Mouse (Mus musculus) ZHBTc4 (cell line): ENCODE data around the gene Aldh1l1.

ENCODE experiments used
- DNase-seq: peaks from one replicate; pipeline ENCODE4 v3.0.0-alpha.2; 2011; ENCODE audit warnings: low read depth, low spot score

Aldh1l1 gene

DNA sequence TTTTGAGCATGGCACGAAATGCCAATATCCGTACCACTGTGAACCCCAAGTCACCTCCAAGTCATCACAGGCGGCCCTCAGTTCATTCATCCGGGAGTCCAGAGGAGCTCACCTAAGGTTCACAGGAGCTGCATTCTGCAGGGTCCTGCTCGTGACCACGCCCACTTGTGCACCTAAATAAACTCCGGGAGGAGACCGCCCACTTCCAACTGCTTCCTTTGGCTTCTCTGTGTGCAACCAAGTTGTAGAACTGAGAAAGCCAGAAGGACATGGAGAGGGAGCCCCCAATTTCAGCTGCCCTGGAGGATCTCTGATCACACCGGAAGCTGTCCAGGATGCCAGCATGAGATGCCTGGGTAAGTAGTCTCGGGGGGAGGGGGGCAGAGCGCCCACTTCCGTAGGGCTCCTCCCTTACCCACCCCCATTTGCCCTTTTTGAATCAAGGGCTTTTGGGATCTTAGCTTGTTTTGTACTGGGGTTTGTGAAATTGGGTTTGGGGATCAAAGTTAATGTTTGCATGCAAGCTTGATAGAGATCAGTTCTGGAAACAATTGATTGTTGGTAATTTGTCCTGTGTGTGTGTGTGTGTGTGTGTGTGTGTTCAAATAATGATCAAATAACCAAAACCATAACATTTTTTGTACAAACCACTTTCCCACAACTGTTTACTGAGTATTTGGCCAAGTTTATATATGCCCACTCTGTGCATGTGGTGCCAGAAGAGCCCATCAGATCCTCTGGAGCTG lies at the start of gene Aldh1l1:
TSS of gene Aldh1l1 (plus strand) at position 252 of the 746 bp plus-strand sequence.
- DNase-seq: peak; percentile 74

DNA sequence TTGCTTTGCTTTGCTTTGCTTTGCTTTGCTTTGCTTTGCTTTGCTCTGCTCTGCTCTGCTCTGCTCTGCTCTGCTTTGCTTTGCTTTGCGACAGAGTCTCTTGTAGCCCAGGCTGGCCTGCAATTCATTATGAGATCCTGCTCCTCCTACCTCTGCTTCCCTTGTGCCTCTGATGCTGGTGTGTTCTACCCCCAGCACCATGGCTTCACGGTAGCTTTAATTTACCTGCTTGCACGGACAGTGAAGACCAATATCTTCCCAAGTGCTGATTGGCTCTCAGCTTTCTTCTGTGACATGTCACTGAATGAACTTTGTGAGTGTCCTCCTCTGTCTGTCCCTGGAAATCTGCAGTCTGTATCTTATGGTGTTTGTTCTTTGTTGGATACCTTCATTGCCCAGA lies 49.2 kb upstream of the Aldh1l1 start:
- DNase-seq: peak; percentile 51

DNA sequence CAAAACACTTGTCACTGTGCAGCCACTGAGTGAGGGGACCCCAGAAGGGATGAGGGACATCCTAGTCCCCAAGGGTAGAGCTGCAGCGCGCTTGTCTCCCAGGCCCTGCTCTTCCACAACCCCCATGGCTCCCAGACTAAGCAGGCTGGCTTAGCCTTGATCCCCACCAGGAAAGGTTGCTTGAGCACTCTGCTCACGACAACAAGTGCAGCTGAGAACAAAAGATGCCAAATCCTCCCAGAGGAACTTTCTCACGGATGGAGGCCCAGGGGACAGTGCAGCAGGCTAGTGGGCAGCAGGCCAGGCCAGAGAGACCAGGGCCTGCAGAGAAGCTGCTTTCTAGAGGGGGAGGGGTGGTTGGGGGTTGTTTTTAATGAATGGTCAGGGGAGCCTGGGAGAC lies 39.3 kb upstream of the Aldh1l1 start:
- no peak for DNase-seq

DNA sequence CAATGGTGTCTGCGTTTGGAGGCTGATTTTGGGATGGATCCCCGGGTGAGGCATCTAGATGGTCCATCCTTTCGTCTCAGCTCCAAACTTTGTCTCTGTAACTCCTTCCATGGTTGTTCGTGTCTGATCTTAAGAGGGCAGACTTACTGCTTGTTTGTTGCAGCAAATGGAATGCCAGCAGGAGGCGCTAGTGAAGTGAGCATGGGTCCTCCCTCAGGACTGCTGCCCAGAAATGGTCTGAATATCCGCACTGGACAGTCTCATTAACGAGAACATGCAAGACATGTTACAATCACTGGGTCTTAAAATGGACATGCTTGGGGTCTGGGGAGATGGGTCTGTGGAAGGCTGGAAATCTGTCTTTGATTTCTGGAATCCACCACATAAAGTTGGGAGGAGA lies 36.0 kb upstream of the Aldh1l1 start:
- DNase-seq: peak; percentile 76

DNA sequence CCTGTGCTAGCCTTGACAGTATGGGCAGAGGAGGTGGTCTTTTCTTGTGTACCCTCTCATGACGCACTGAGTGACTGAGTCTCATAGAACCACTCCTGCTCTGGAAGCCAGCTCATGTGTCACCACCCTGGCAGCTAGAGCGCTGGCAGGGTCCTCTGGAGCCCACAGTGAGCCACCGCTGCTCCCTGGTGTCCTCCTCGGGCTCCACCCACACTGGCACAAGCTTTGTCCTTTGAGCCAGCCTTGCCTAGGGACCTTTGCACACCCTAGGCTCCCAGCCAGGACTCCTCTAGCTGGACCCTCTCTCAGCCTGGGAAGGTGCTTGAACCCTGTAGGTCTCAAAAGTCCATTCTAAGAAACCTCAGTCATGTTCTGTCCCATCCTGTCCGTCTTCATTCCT lies 35.5 kb upstream of the Aldh1l1 start:
- no peak for DNase-seq

DNA sequence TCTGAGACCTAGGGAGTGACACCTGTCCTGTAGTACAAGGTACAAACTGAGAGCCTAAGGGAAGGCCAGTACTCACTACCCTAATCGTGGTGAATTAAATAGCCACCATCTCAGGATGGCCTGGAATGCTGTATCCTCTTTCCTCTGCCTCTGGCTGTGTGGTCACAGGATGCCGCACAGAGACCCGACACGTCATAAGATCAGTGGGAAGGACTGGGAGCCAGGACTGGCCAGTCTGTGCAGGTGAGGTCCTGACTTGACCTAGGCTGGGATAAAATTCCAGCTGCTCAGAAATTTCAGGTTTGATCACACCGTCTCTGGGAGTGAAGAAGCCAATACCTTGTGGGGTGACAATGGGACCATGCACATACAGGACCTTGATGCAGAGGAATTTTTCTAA lies 34.7 kb upstream of the Aldh1l1 start:
- no peak for DNase-seq

DNA sequence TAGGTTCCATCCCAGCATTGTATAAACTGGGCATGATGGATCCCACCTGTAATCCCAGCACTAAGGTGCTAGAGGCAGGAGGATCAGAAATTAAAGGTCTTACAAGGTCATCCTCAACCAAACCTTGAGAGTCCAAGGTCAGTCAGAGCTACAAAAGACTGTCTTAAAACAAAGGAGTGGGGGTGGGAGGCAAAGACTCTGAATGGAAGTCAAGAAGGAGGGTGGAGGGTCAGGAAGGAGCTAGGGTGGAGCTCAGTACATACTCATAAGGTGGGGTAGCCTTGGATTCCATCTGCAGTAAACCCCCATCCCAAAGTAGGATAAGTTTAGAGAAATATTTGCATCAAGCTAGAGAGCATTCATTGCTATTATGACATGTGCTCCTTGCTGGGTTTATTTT lies 33.6 kb upstream of the Aldh1l1 start:
- DNase-seq: peak; percentile 78

DNA sequence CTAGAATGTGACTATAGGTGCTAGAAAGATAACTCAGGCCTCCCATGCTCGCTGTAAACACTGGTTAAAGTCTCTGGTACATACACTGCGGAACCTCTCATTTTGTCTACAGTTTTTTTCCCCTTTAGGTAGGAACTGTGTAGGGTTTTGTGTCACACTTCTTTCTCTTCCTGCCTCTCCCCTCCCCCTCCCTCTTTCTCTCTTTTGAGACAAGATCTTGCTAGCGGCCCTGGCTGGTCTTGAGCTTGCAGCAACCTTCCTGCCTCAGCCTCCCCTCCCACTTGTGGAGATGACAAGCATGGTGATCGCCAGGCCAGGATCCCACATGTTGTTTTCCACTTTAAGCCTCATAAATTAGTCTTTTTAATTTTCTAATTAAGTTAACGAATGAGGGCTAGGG lies 32.5 kb upstream of the Aldh1l1 start:
- peak; percentile 54 for DNase-seq

DNA sequence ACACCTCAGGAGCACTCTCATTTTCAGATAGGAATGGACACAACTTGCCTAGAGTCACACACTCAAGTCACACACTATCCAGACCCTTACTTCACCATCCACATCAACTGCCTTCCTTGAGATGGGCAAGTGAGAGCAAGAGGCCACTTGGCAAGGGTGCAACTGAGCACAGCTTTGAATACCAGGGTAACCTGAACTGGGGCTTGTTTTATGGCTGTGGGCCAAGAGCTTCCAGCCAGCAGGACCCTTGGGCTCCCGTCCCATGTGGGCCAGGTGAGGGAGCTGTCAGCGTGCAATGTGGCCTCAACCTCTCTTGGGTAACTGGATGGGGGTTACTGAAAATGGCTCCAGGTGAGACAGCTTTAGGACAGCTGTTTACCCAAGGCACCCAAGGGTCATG lies 28.8 kb upstream of the Aldh1l1 start:
- DNase-seq: no peak

DNA sequence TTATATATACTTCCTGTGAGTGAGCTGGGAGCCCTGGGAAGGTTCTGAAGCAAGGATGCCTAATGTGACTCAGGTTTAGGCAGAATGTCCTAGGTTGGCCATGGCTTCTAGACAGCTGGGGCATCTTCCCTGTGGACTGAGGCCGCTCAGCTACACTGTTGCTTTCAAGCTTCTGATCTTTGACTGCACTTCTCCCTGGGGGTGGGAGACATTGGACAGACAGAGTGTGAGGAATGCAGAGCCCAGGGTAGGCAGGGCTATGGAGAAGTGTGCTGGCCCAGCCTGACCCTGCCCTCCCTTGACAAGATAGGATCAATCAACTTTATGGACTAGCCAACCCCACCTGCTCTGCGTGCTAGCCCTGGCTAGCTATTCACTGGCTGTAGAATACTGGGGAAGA lies 25.0 kb upstream of the Aldh1l1 start:
- no peak for DNase-seq

DNA sequence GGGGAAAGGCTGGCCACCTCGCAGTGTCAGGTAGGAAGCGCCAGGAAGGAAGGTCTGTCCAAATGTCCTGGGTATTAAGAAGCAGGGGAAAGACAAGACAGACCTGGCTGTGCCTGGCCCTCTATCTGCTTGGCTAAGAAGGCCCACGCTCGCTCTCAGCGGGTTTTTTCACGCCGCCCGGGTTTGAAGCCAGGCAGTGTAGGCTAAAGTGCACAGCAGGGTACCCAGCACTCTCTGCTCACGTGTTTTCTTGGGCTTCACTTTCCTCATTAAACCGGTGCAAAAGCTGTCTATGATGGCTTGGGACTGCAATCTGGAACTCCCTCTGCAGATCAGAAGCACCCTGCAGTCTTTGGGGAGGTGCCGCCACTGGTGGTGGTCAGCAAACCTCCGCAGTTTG lies 24.5 kb upstream of the Aldh1l1 start:
- DNase-seq: no peak

DNA sequence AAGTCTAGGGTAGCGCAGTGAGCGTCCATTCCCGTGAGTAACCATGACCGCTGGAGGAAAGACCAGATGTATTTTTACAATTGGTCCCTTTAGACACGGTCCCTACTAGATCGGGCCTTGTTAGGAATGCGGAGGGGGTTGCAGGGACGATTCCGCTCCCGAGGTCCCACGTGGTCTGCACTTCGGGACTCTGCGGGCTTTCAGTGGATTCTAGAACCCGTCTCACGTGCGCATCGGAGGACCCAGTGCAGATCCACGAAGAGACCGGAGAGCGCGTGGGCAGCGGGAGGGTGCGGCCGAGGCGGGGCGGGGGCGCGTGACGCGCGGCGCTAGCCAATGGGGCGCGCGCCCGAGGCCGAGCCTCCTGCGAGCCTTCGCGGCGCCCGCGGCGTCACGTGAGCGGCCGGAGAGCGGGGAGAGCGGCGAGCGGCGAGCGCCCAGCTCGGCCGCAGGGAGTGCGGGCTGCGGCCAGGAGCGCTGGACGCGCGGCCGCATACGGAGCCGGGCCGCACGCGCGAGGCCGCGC lies 24.0 kb upstream of the Aldh1l1 start, which contains the start of gene Klf15:
TSS of gene Klf15 (plus strand) at position 396 of the 526 bp plus-strand sequence.
- DNase-seq: peak; percentile 81

DNA sequence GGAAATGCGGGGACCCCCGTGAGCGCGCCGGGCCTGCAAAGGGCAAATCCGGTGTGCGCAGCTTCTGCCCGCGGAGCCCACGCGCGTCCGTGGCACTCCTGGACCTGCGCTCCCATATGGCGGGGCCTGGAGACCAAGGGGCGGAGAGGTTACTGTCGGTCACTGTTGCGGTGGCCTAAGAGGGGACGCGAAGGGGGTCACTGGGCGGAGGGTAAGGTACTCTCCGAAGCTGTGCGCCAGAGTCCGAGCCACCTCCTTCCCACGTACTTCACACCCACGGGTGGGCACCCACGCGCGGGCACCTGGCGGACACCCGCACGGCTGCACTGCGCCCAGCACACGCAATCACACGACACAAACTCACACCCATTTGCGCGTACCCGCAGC lies 23.4 kb upstream of the Aldh1l1 start:
- DNase-seq: no peak

DNA sequence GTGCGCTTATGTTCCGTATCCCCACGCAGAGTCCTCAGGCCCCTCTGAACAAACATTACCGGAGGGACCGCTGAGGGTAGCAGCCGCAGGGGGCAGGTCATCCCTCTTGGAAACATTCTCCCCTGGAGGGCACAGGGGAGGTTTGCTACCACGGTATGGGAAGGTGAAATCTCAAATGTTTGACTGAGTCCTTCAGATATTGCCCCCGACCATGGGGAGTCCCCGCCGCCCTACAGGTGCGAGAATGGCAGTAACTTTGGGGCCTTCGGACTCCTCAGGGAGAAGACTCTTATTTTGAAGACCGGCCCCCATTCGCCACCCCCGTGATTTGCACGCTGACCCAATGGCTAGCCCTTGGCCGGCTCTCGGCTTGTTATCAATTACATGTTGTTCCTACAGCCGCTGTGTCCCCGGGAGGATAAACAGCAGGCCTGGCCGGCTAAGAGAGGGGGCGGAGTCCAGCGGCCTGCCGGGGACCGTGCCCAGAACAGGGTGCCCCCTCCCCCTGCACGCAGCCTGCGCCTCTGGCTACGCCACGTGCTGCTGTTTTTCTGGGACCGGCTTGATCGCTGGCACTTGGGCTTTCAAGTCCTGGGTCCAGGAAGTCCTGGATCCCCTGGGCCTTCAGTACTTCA lies 22.9 kb upstream of the Aldh1l1 start:
- DNase-seq: peak; percentile 69

DNA sequence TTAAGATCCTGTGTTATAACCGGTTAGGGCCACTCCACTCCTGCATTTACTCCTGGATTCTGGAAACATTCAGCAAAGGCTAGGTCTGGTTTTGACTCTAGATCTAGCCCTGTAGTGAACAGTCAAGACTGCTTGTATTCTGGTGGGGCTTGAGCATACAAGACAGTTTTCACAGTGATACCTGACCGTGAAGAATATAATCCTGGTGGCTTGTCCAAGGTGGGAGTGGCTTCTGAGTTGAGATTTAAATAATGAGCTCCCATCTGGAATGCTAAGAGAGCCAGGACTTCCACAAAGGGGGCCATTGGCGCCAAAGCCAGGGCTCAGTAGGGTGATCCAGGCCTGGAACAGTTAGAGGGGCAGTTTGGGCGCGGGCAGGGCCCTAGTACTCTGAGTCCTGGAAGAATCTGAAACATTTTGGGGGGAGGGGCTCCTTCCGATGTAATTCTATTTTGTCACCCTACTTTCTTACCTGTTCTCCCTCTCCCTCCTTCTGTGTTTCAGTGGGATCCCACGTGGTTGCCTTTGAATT lies 22.3 kb upstream of the Aldh1l1 start:
- peak; percentile 56 for DNase-seq

DNA sequence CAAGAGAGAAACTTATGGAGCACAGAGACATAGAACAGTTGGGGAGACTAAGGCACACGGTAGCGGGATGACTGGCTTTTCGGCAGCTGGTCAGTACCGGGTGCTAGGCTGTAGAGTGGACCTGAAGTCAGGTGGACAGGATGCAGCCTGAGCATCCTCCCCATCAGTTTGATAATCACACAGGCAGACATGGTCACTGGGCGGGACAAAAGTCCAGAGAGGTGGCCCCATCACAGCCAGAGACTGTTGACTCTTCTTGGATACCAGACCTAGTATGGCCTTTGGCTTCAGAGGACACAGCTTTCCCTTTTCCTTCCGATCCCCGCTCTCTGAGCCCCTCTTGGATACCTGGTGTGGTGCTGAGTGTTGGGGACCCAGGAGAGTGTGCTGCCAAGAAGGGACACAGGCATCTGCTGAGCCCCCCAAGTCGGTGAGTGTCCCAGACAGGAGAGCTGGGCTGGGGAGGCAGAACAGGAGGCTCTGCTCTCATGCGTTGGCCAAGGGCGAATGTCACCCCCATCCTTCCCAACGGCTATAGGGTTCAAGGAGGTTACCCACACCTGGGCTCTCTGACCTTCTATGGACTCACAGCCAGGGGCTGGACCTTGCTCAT lies 21.1 kb upstream of the Aldh1l1 start:
- DNase-seq: no peak

DNA sequence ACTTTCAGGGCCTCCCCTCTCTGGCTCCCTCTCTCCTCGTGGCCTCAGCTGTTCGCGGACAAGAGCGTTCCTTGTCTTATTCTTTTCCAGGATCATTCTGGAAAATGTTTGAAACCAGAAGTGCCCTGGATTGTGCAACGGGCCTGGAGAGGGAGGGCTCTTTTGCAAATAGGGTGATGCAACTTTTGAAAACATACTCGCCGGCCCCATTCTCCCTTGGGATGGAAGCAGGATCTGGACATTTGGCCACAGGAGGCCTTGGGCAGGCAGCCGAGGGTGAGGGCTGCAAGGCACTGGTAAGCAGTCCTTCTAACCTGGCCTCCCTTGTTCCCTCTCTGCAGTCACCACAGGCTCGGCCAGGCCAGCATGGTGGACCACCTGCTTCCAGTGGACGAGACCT lies 20.1 kb upstream of the Aldh1l1 start:
- no peak for DNase-seq

DNA sequence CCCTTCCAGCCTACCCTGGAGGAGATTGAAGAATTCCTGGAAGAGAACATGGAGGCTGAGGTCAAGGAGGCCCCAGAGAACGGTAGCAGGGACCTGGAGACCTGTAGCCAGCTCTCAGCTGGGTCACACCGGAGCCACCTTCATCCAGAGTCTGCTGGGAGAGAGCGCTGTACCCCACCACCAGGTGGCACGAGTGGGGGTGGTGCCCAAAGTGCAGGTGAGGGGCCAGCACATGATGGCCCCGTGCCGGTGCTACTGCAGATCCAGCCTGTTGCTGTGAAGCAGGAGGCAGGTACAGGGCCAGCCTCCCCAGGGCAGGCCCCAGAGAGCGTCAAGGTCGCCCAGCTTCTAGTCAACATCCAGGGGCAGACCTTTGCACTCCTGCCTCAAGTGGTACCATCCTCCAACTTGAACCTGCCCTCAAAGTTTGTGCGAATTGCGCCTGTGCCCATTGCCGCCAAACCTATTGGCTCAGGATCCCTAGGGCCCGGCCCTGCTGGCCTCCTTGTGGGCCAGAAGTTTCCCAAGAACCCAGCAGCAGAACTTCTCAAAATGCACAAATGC lies 19.3 kb upstream of the Aldh1l1 start:
- no peak for DNase-seq

DNA sequence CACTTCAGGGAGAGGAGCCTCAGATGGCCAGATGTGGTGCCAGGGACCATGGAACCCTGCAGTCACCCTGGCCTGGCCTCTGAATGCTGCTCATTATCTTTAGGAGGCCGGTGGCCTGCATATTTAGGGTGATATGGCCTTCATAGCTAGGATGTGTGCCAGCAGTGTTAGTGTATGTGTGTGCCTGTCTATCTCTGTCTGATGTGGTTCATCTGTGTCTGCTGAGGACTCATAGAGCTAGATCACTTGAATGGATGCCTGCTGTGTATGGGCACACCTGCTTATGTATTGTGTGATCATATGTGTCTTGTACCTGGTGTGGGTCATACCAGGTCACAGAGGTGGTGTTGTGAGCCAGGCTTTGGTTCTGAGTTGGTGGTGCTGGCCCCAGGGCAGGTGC lies 18.0 kb upstream of the Aldh1l1 start:
- DNase-seq: no peak

DNA sequence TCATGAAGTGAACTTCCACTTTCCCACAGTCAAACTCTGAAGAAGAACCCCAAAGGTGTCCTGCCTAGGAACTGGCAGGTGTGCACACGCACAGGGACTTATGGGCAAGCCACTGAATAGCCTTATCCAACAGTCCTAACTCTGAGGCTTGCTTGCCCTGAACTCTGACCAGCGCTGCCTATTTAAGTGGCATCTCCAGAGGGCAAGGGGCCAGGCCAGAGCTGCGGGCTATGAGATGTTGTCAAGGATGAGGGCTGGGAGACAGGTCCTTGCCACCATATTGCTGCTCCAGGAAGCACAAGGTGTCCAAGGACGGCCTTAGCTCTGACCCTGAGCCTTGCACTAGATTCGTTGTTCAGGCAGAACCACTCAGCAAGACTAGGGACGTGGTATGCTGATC lies 17.2 kb upstream of the Aldh1l1 start:
- DNase-seq: no peak

DNA sequence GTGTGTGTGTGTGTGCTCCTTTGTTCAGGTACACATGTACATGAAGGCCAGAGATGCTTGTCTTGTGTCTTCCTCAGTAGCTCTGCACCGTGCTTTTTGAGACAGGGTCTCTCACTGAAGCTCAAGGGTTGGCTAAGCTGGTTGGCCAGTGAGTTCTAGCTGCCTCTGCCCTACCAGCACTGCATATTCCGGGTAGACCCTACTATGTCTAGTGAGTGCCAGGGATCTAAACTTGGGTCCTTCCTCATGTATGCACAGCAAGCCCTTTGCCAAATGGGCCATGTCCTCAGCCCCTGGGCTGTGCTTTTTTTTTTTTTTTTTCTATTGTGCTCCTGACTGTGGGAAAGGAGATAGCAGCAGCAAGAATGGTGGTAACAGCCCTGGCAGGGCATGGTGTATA lies 16.0 kb upstream of the Aldh1l1 start:
- no peak for DNase-seq

DNA sequence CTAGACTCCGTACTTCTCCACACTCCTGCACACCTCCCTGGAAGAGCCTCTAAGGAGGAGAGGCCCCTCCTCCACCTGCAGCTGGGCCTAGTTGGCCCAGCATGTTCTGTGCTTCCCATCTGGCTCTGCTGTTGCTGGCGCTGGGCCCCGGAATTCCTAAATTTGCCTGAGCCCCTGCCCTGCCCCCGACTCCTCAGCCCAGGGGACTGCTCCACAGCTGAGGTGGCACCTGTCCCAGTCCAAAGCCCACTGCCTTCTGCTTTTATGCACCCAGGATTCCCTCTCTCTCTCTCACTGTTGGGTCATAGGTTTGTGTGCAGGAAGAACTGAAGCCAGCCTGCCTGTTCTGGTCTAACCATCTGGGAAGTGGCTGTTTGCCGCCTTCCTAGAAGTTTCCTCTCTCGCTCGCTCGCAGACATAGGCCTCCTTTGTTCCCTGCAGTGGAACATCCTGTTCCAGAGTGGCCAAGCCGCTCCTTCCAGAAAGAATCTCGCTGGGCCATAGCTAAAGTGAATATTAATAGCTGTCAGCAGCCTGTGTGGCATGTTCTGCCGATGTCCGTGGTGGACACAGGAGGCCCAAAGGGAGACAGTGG lies 15.2 kb upstream of the Aldh1l1 start:
- DNase-seq: no peak
